Comparison of ENCODE assay signal across 12 mouse cellular contexts in genomic region chr1:193001587-193001986, GRCm38 (mm10). TPM values are rescaled to one million over a fixed set of nuclear protein-coding genes. Genes with fewer than 3 reads are reported as not detected.
DNase-seq lines count a peak whose midpoint lies in the region; ATAC-seq lines count a peak whose summit lies in the region.
"Had no signal": no experiment of that assay in that cellular context is flagged by ENCODE, and none has a peak within 500 bp of the region (broad histone marks: within the 10 kb centered on the region; RNA-seq: fewer than 3 reads in every experiment).

No protein-coding gene starts in this region.

- WGBS in kidney, embryonic 15.5 days: 78% methylated on average over 2 of the region's 2 CpGs
- WGBS in liver, embryonic 11.5 days: 38% methylated on average over 2 of the region's 2 CpGs
- WGBS in stomach, embryonic 14.5 days: 87% methylated on average over 2 of the region's 2 CpGs
- 88% methylated on average over 2 of the region's 2 CpGs for WGBS in midbrain, embryonic 10.5 days

- peak; percentile 90 for ATAC-seq in kidney, embryonic 15.5 days (replicated peaks; ENCODE audit: low FRiP score)
- ATAC-seq in liver, embryonic 11.5 days (replicated peaks; ENCODE audit: low FRiP score): peak; percentile 99
- peak; percentile 88; the same call in 1 of the 2 replicates for ATAC-seq in stomach, embryonic 14.5 days (ENCODE audit: insufficient number of reproducible peaks, insufficient read depth, low FRiP score, low read depth)
- ATAC-seq: inflammation-experienced regulatory T-cells, adult 6 months had no signal

- H3K9me3 ChIP-seq in kidney, embryonic 15.5 days (replicated peaks): no peaks in the 10 kb centered on the region
- no peaks in the 10 kb centered on the region for H3K9me3 ChIP-seq in liver, embryonic 11.5 days (ENCODE audit: control insufficient read depth, low read length)
- H3K9me3 ChIP-seq in stomach, embryonic 14.5 days (ENCODE audit: control insufficient read depth, low read depth, low read length): no peaks in the 10 kb centered on the region
- H3K9me3 ChIP-seq in midbrain, embryonic 10.5 days (replicated peaks): no peaks in the 10 kb centered on the region

- H3K27me3 ChIP-seq in kidney, embryonic 15.5 days: no peaks in the 10 kb centered on the region
- no peaks in the 10 kb centered on the region for H3K27me3 ChIP-seq in liver, embryonic 11.5 days (replicated peaks; ENCODE audit: control insufficient read depth, insufficient read depth, low read length)
- H3K27me3 ChIP-seq in stomach, embryonic 14.5 days (ENCODE audit: control insufficient read depth, insufficient read depth, low read length): no peaks in the 10 kb centered on the region
- no peaks in the 10 kb centered on the region for H3K27me3 ChIP-seq in midbrain, embryonic 10.5 days (ENCODE audit: low read depth, poor library complexity, severe bottlenecking)

- DNase-seq in kidney, adult 11 months: no peak
- peak; percentile 80 for DNase-seq in c-Kit-positive CD71-positive TER-119-negative erythroid progenitor cells, embryonic 14.5 days (ENCODE audit: low read depth)
- no peak for DNase-seq in liver, embryonic 11.5 days (ENCODE audit: low spot score)
- no peak for DNase-seq in kidney, postnatal 25 days
- no peak for DNase-seq in MN1 (ENCODE audit: low spot score)
- no peak for DNase-seq in midbrain, embryonic 10.5 days (ENCODE audit: low spot score)
- DNase-seq: cerebellum, postnatal 25 days had no signal

- H3K4me1 ChIP-seq in kidney, embryonic 15.5 days: no peaks in the 10 kb centered on the region
- peaks cover 14% of the 10 kb centered on the region for H3K4me1 ChIP-seq in liver, embryonic 11.5 days (replicated peaks; ENCODE audit: control insufficient read depth, insufficient read depth, low read length)
- H3K4me1 ChIP-seq in stomach, embryonic 14.5 days (ENCODE audit: control insufficient read depth, insufficient read depth, low read length): no peaks in the 10 kb centered on the region
- no peaks in the 10 kb centered on the region for H3K4me1 ChIP-seq in midbrain, embryonic 10.5 days

- H3K4me3 ChIP-seq in kidney, embryonic 15.5 days (replicated peaks): no peak overlapping the region
- no peak overlapping the region for H3K4me3 ChIP-seq in liver, embryonic 11.5 days (ENCODE audit: low read depth, low read length)
- no peak overlapping the region for H3K4me3 ChIP-seq in stomach, embryonic 14.5 days (ENCODE audit: low read depth, low read length)
- no peak overlapping the region for H3K4me3 ChIP-seq in midbrain, embryonic 10.5 days
- H3K4me3 ChIP-seq: myocyte had no signal

- no peak overlapping the region for H3K27ac ChIP-seq in kidney, embryonic 15.5 days
- H3K27ac ChIP-seq in liver, embryonic 11.5 days (ENCODE audit: low read depth, low read length): peak overlapping the region; percentile 82
- no peak overlapping the region for H3K27ac ChIP-seq in stomach, embryonic 14.5 days (ENCODE audit: low read length)
- H3K27ac ChIP-seq in midbrain, embryonic 10.5 days (replicated peaks): no peak overlapping the region

- no peak overlapping the region for H3K4me2 ChIP-seq in kidney, embryonic 15.5 days
- H3K4me2 ChIP-seq in liver, embryonic 11.5 days: peak overlapping the region; percentile 49
- H3K4me2 ChIP-seq in stomach, embryonic 14.5 days (replicated peaks; ENCODE audit: low read depth, low read length): no peak overlapping the region

- H3K9ac ChIP-seq in kidney, embryonic 15.5 days: no peak overlapping the region
- H3K9ac ChIP-seq in liver, embryonic 11.5 days (ENCODE audit: low read depth, low read length): no peak overlapping the region
- no peak overlapping the region for H3K9ac ChIP-seq in stomach, embryonic 14.5 days (replicated peaks; ENCODE audit: low read depth, low read length)

- no peaks in the 10 kb centered on the region for H3K36me3 ChIP-seq in kidney, embryonic 15.5 days
- H3K36me3 ChIP-seq in liver, embryonic 11.5 days (ENCODE audit: control insufficient read depth, insufficient read depth, low read length): no peaks in the 10 kb centered on the region
- no peaks in the 10 kb centered on the region for H3K36me3 ChIP-seq in stomach, embryonic 14.5 days (ENCODE audit: control insufficient read depth, insufficient read depth, low read length)
- no peaks in the 10 kb centered on the region for H3K36me3 ChIP-seq in midbrain, embryonic 10.5 days

RNA-seq across cellular contexts. Expression of gene Syt14, which starts 34.0 kb away (rescaled TPM):
- 1.5 and 1.6 TPM in 2 replicates for polyA plus RNA-seq in kidney, embryonic 15.5 days (2015; fragmentation: Nextera tagmentation; extraction: Ambion mirVana)
- polyA plus RNA-seq in liver, embryonic 11.5 days (2014; fragmentation: Nextera tagmentation; extraction: Ambion mirVana): 2.3 TPM in 2 replicates
- polyA plus RNA-seq in stomach, embryonic 14.5 days (2014; fragmentation: Nextera tagmentation; extraction: Ambion mirVana): 3.6 and 5.2 TPM in 2 replicates
- polyA plus RNA-seq in midbrain, embryonic 10.5 days (2016; fragmentation: Nextera tagmentation; extraction: Ambion mirVana): 3.7 and 4.1 TPM in 2 replicates
- polyA plus RNA-seq: inflammation-experienced regulatory T-cells, adult 6 months; liver, adult 2 months; myocyte had no signal
